Mouse (Mus musculus): Measurements from ENCODE around the gene Tlr4.

Tlr4 gene

GRCm38 (mm10) chr4:66894981-66895380 is 67.6 kb downstream of the Tlr4 start:
- intact Hi-C loops (cut with DNase I): no loop called here

DNA sequence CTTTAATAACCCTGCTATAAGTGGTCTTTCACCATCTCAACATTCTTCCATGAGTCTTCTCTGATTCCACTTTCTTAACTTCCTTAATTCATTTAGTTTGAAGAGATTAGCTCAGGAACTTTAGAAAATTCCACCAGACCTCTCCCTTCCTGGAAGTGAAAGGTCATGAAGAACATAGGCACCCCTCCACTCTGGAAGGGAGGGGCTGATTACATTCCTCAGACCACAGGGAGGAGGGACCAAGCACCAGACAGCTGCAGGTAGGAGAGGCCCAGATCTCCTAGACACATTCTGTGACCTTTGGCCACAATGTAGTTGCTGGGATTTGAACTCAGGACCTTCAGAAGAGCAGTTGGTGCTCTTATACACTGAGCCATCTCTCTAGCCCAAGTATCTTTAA is 72.7 kb downstream of the Tlr4 start:
- intact Hi-C loops (cut with DNase I): no loop called here

- intact Hi-C loops (cut with DNase I): no loop called here
These were observed 74.1 kb downstream of the Tlr4 start for GRCm38 (mm10) chr4:66901498-66901897.

GRCm38 (mm10) chr4:66908376-66908775 is 81.0 kb downstream of the Tlr4 start:
- intact Hi-C loops (cut with DNase I): no loop called here

DNA sequence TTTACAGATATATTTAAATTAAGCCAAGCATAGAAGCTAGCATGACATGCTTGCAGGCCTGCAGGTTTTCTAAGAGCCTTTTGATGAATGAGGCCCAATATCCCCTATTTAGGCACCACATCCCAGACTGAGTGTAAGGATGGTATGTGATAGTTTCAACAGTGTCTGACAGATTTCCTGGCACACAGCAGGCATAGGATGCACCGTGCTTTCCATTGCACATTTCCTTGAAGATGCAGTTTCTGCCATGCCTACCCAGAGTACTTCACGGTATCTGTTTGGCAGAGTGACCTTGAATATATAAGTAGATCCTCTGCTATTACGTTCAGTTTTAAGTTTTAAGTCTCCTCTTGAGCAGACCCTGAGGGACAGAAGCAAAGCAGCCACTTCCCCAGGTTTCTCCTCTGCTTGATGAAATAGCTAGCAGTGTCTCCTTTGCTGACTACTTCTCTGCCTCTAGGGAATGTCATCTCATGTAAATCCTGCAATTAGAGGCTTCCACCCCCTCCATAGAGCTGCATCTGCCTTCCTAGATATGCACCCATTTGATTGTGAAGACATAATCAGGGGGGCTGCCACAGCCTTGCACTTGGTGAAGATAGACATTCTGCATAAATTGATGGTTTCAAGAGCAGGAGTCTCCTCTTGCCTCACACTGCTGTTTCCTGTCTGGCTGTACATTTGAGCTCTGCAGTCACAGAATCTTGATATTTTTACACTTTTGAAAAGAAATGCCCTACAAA is 92.4 kb downstream of the Tlr4 start:
- intact Hi-C loops (cut with DNase I): loop anchor here (10.0 kb wide), 2 partner anchors 155 to 1925 kb away; no protein-coding TSS in a partner anchor

GRCm38 (mm10) chr4:66923616-66924276 is 96.4 kb downstream of the Tlr4 start:
- intact Hi-C loops (cut with DNase I): loop anchor here (10.0 kb wide), 2 partner anchors 159 to 1921 kb away; no protein-coding TSS in a partner anchor

GRCm38 (mm10) chr4:66926066-66926465 is 98.7 kb downstream of the Tlr4 start:
- intact Hi-C loops (cut with DNase I): loop anchor here (10.0 kb wide), 2 partner anchors 161 to 1919 kb away; no protein-coding TSS in a partner anchor

GRCm38 (mm10) chr4:66927537-66928088 is 100.2 kb downstream of the Tlr4 start:
- intact Hi-C loops (cut with DNase I): loop anchor here (10.0 kb wide), 2 partner anchors 163 to 1917 kb away; no protein-coding TSS in a partner anchor

DNA sequence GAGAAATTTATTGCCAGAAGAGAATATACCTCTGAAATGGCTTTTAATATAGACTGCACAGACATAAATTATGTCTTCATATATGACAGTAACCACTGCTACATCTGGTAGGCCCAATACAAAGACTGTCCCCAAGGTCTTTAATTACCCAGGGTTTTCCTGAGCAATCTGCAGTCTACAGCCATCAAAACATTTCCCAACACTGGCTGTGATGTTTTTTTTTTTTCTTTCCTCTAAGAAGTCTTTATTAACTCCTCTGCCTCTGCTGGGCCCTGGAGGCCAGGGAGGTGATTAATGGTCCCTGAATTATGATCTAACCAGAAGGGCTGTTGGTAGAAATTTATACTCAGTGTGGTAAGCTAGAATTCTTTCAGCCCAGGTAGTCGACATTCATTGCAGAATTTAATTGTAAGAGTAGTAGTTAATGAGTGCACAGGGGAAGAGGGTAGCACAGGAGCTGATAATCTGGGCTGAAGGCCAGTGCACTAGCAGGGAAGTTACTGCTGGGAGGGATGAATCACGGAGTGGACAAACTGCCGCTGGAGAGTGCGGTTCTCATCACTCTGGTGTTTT is 111.2 kb downstream of the Tlr4 start:
- intact Hi-C loops (cut with DNase I): loop anchor here (10.0 kb wide), 1 partner anchor 876 kb away; no protein-coding TSS in a partner anchor

DNA sequence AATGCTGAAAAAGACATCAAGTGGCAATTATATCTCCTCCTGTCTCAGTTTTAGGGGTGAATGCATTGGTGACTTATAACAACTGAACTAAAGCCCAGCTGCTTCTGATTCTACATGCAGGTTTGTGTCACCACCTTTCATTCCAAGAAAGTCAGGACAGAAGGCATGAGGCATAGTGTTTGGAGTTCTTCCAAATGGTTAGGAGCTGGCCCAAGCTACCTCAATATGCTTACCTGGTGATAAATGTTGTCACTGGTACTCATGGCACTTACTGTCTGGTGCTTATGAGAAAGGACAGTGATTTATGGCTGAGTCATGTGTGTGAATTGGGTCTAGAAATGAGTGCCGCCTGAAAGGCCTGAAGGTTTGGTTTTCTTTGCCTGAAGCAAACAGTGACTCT is 114.5 kb downstream of the Tlr4 start:
- intact Hi-C loops (cut with DNase I): loop anchor here (10.0 kb wide), 1 partner anchor 533 kb away; no protein-coding TSS in a partner anchor

- intact Hi-C loops (cut with DNase I): loop anchor here (10.0 kb wide), 1 partner anchor 531 kb away; no protein-coding TSS in a partner anchor
These were observed 116.3 kb downstream of the Tlr4 start for GRCm38 (mm10) chr4:66943699-66944098.

GRCm38 (mm10) chr4:66947657-66948056 is 120.3 kb downstream of the Tlr4 start:
- intact Hi-C loops (cut with DNase I): loop anchor here (10.0 kb wide), 1 partner anchor 527 kb away; no protein-coding TSS in a partner anchor

- intact Hi-C loops (cut with DNase I): no loop called here
These were observed 147.5 kb downstream of the Tlr4 start for GRCm38 (mm10) chr4:66974918-66975317.
